Mouse (Mus musculus): ENCODE data around the gene Nefh. TPM values are rescaled to one million over a fixed set of nuclear protein-coding genes. Genes with fewer than 3 reads are reported as not detected.

Gene Nefh
- polyA plus RNA-seq, 1 experiment from 2014 or later, result 1.9 TPM

DNA sequence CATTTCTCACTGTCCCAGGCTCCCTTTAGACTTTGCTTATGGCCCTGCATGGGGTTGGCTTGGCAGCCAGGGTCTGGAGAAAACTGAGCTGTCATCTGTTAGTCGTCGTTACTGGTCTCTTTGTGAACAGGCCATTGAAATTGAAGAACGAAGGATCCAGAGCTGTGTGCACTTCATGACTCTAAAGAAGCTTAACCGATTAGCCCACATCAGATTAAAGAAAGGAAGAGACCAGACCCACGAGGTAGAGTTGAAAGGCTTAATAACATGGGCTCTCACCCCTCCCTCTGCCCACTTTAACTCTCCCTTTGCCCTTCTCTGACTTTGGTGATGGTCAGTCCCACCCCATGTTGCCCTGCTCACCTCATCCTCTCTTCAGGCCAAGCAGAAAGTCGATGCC, 45.9 kb downstream of the Nefh start:
- H3K27me3 ChIP-seq (ENCODE audit: control insufficient read depth, insufficient read depth, low read length), result no peaks in the 10 kb centered on the region
- H3K9ac ChIP-seq (ENCODE audit: low read length), result no peak overlapping the region
- 87% methylated on average over 6 of the region's 6 CpGs for WGBS
- no peak overlapping the region for H3K27ac ChIP-seq (ENCODE audit: low read depth, low read length)
- H3K4me1 ChIP-seq (ENCODE audit: control insufficient read depth, insufficient read depth, low read length), result no peaks in the 10 kb centered on the region
- DNase-seq (ENCODE audit: low spot score), result no peak
- H3K9me3 ChIP-seq (ENCODE audit: control insufficient read depth, low read length), result no peaks in the 10 kb centered on the region
- H3K4me2 ChIP-seq (ENCODE audit: low read depth), result no peak overlapping the region
- ATAC-seq (ENCODE audit: insufficient read depth, low FRiP score, low TSS enrichment), result no peak
- peaks cover 8% of the 10 kb centered on the region for H3K36me3 ChIP-seq (ENCODE audit: control insufficient read depth, insufficient read depth, low read length)
- H3K4me3 ChIP-seq (ENCODE audit: low read depth, low read length), result no peak overlapping the region

DNA sequence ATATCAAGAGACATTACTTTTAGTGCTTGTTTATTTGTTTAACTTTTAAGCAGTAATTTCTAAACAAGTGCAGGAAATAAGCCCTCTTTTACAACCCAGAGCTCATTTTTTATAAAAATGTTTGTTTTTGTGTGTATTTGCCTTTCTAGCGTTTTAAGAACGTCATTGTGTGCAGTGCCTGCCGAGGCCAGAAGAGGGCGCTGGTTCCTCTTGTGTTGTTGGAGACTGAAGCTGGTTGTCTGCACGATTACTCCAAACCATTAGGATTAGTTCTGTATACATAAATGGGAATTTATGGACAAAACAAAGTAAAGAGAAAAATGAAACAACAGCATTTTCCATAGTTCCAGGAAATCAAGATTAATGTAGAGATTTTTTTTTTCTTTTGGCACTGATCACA, 47.4 kb downstream of the Nefh start:
- H3K36me3 ChIP-seq (ENCODE audit: control insufficient read depth, insufficient read depth, low read length), result peaks cover 5% of the 10 kb centered on the region

DNA sequence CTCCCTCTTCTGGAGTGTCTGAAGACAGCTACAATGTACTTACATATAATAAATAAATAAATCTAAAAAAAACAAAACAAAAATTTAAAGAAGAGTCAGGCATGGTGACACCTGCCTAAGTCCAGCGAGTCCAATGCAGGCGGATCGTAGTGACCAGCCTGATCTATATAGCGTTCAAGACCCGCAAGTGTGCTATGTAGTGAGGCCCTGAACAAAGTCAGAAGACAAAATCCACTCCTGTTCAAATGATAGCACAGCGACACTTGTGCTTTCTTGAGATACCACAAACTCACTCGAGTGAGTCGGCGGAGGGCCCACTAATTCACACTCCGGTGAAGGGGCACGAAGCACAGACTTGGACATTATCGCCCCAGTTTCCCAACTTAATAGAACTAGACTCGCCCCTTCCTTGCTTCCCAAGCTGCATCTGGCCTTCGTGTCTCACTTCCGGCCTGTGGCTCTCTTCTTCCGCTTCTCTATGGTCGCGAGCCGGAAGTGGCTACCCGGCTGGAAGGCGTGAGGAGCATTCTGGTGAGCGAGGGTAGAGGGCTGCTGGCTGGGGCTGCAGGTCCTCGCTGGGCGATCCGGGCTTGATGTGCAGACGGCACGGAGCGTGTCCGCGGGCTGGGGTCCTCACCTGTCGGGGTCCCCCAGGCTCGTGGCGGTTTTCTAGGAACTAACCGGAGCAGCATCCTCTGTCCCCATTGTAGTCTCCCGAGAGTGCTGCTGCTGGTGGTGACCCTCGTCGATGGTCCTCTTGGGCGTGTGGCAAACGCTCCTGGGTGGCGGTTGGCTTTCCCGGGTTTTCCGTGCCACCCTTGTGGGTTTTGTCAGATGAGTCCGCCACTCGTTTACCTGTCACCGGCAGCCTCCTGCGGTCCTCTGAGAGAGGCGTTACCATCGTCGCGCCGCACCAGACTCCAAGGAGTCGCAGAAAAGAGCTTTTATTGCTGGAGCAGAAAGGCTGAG, 52.7 kb downstream of the Nefh start, which contains the start of gene Thoc5:
Gene Thoc5, plus strand, starts transcription at position 473 of the 969 bp plus-strand sequence.
- Histone ChIP-seq H3K4me1 (ENCODE audit: control insufficient read depth, insufficient read depth, low read length) (no peaks in the 10 kb centered on the region), H3K9ac (ENCODE audit: low read length) (peak within 1 kb of the TSS; percentile 86), H3K27ac (ENCODE audit: low read depth, low read length) (peak within 1 kb of the TSS; percentile 68; the same call in 1 of the 2 replicates), H3K4me2 (ENCODE audit: low read depth) (peak within 1 kb of the TSS; percentile 71), H3K27me3 (ENCODE audit: control insufficient read depth, insufficient read depth, low read length) (no peaks in the 10 kb centered on the region), H3K36me3 (ENCODE audit: control insufficient read depth, insufficient read depth, low read length) (peaks cover 6% of the 10 kb centered on the region; the same call in 1 of the 2 replicates), H3K9me3 (ENCODE audit: control insufficient read depth, low read length) (no peaks in the 10 kb centered on the region), H3K4me3 (ENCODE audit: low read depth, low read length) (peak within 1 kb of the TSS; percentile 83)
- ATAC-seq (ENCODE audit: insufficient read depth, low FRiP score, low TSS enrichment) (peak; percentile 91), DNase-seq (ENCODE audit: low spot score) (peak; percentile 88)
- WGBS, result 3% methylated on average over 52 of the region's 52 CpGs

More for the DNA sequence above, 47.4 kb downstream of the Nefh start:
- no peak overlapping the region for H3K4me3 ChIP-seq (ENCODE audit: low read depth, low read length)
- no peaks in the 10 kb centered on the region for H3K27me3 ChIP-seq (ENCODE audit: control insufficient read depth, insufficient read depth, low read length)
- no peak overlapping the region for H3K9ac ChIP-seq (ENCODE audit: low read length)
- 69% methylated on average over 5 of the region's 5 CpGs for WGBS
- no peaks in the 10 kb centered on the region for H3K4me1 ChIP-seq (ENCODE audit: control insufficient read depth, insufficient read depth, low read length)
- DNase-seq (ENCODE audit: low spot score) (no peak), ATAC-seq (ENCODE audit: insufficient read depth, low FRiP score, low TSS enrichment) (no peak)
- H3K27ac ChIP-seq (ENCODE audit: low read depth, low read length), result no peak overlapping the region
- no peaks in the 10 kb centered on the region for H3K9me3 ChIP-seq (ENCODE audit: control insufficient read depth, low read length)
- H3K4me2 ChIP-seq (ENCODE audit: low read depth), result no peak overlapping the region

Small RNA genes within 50 kb of the gene (microRNA-seq; reads per million reads assigned to microRNA genes)
- gene Mir6918, result not detected

Other genes with a start within 250 kb of the Nefh start
- gene Uqcr10, start 243.7 kb downstream of the Nefh start, polyA plus RNA-seq (2014; fragmentation: Nextera tagmentation; extraction: Ambion mirVana), result 505 and 528 TPM in 2 replicates
- gene Zmat5, start 243.4 kb downstream of the Nefh start, polyA plus RNA-seq (2014; fragmentation: Nextera tagmentation; extraction: Ambion mirVana), result 75.5 and 82.3 TPM in 2 replicates
- gene Cabp7, start 201.3 kb downstream of the Nefh start, polyA plus RNA-seq (2014; fragmentation: Nextera tagmentation; extraction: Ambion mirVana), result 2.6 and 3.4 TPM in 2 replicates
- gene Nf2, start 98.5 kb downstream of the Nefh start, polyA plus RNA-seq (2014; fragmentation: Nextera tagmentation; extraction: Ambion mirVana), result 56.6 and 67.7 TPM in 2 replicates
- gene Nipsnap1, start 74.1 kb downstream of the Nefh start, polyA plus RNA-seq (2014; fragmentation: Nextera tagmentation; extraction: Ambion mirVana), result 80.4 and 82.9 TPM in 2 replicates
- 56.5 and 61.1 TPM in 2 replicates for gene Thoc5, start 52.7 kb downstream of the Nefh start, polyA plus RNA-seq (2014; fragmentation: Nextera tagmentation; extraction: Ambion mirVana)
- gene Ap1b1, start 38.8 kb upstream of the Nefh start, polyA plus RNA-seq (2014; fragmentation: Nextera tagmentation; extraction: Ambion mirVana), result 65.1 and 73.6 TPM in 2 replicates
- gene Rasl10a, start 110.1 kb upstream of the Nefh start, polyA plus RNA-seq (2014; fragmentation: Nextera tagmentation; extraction: Ambion mirVana), result 0.66 and 0.74 TPM in 2 replicates
- gene Gas2l1, start 117.3 kb upstream of the Nefh start, polyA plus RNA-seq (2014; fragmentation: Nextera tagmentation; extraction: Ambion mirVana), result 32.1 and 32.9 TPM in 2 replicates
- 21.4 and 23.8 TPM in 2 replicates for gene Rhbdd3, start 150.9 kb upstream of the Nefh start, polyA plus RNA-seq (2014; fragmentation: Nextera tagmentation; extraction: Ambion mirVana)
- gene Ewsr1, start 151.2 kb upstream of the Nefh start, polyA plus RNA-seq (2014; fragmentation: Nextera tagmentation; extraction: Ambion mirVana), result 449 and 456 TPM in 2 replicates
- gene Emid1, start 204.2 kb upstream of the Nefh start, polyA plus RNA-seq (2014; fragmentation: Nextera tagmentation; extraction: Ambion mirVana), result 33.9 and 37.7 TPM in 2 replicates

All from neural tube, embryonic 11.5 days (tissue).